Mouse (Mus musculus): Measurements from ENCODE around the gene Alk.

- TF ChIP-seq KAT2A (conservative IDR thresholded peaks at IDR 0.05; ENCODE audit: low read depth, low read length), result no peak
- TF ChIP-seq GABPA (IDR thresholded peaks at IDR 0.05; ENCODE audit: low read depth, low read length), result no peak
Observed at GRCm38 (mm10) chr17:72081396-72081795, 523.0 kb downstream of the Alk start.

All from MEL (cell line).